Mouse (Mus musculus): ENCODE data around the gene Cnot3.
"Not testable (repeated sequence)": the region's sequence is repeated elsewhere in the genome, so short reads cannot be mapped to it uniquely, and the experiment has no call there.

The Cnot3 gene

DNA sequence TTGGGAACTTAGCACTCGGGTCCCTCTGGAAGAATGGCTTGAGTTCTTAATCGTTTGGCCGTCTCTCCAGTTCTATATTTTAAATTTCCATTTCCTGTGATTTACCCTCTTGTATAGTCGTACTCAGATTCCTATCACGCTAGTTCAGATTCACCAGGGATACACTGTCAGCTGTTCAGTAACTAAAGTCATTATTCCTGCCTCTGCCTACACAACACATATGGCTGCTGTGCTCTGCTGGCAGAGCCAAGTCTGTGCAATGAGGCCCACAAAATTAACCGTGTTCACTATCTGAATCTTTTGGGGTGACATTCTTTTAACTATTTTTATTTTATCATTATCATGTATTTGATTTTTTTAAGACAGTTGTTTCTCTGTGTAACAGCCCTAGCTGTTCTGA lies 53.4 kb downstream of the Cnot3 start:
- no peak for DNase-seq (ENCODE audit: low spot score in 2 of 2)

DNA sequence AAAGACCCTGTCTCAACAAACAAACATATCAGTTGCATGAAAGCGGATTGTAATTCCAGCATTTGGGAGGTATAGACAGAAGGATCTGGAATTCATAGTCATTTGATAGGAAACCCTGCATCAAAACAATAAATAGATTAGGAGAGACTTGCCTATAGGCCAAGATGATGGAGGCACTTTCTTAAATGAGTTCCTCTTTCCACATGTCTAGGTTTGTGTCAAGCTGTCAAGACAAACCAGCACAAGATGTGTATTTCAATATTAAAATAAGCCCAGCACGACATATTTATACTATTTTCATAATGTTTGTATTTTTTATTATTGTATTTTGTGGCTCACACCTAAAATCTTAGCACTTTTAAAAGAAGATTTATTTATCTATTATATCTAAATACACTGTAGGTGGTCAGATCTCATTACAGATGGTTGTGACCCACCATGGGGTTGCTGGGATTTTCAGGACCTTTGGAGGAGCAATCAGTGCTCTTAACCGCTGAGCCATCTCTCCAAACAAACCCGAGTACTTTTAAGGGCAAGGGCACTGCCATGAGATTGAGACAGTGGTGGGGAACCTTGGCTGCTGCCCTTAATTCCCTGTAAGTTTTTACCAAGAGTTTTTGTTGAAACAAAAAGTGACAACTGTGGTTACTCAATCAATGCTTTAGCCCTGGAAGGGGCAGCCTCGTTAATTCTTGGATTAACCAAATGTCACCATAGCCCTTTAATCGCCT lies 58.2 kb downstream of the Cnot3 start:
- no peak for DNase-seq (ENCODE audit: low spot score in 2 of 2)

DNA sequence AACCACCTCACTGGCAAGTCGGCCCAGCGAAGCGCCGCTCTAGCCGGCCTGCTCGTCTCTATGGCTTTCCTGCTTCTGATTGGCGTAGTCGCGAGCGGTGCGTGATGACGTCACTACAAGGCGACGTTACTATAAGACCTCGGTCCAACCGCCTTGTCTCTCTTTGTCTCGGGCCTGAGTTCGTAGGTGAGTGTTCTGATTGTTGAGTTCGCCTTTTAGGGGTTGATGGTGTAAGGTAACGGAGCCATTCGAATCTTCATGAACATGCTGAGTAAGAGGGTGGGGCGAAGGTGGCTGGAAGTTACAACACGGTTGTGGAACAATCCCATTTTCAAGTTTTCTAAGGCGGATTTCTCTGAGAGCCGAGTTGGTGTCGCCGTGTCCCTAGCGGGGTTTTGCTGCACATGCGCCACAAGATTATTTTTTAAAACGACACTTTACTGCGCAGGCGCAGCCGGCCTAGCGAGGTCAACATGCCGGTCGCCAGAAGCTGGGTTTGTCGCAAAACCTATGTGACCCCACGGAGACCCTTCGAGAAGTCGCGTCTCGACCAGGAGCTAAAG lies 58.9 kb downstream of the Cnot3 start, which contains the start of gene Rps9:
Gene Rps9, plus strand, starts transcription at position 115 of the 563 bp plus-strand sequence.
- peak; percentile 92 to 95 for DNase-seq (ENCODE audit: low spot score in 2 of 2)

DNA sequence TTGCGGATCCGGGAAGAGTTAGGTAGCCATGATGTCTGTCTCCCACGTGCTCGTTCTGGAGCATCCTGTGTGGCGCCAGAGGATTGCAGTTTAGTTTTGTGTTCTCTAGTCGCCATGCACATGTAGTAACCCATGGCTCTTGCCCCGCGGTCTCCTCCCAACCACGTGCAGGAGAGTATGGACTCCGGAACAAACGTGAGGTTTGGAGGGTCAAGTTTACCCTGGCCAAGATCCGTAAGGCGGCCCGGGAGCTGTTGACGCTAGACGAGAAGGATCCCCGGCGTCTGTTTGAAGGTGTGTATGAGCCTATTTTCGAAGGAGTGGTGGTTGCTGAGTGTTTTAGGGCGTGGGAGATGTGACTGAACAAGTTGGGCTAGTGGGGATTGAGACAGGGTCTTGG lies 59.4 kb downstream of the Cnot3 start:
- no peak for DNase-seq (ENCODE audit: low spot score in 2 of 2)

DNA sequence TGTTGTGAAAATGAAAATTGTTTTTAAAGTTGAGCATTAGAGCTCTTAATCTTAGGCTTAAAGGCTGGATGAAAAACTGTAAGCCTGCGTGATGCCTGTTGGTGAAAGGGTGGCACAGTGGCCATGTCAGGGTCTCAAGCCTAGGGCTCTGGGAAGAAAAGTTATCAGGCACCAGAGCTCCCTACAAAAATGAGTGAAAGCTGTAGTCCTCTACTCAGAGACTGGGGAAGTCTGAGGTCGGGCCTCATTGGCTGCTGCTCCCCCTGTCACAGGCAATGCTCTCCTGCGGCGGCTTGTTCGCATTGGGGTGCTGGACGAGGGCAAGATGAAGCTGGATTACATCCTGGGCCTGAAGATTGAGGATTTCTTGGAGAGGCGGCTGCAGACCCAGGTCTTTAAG lies 60.4 kb downstream of the Cnot3 start:
- DNase-seq (ENCODE audit: low spot score in 2 of 2) = not testable (repeated sequence)

DNA sequence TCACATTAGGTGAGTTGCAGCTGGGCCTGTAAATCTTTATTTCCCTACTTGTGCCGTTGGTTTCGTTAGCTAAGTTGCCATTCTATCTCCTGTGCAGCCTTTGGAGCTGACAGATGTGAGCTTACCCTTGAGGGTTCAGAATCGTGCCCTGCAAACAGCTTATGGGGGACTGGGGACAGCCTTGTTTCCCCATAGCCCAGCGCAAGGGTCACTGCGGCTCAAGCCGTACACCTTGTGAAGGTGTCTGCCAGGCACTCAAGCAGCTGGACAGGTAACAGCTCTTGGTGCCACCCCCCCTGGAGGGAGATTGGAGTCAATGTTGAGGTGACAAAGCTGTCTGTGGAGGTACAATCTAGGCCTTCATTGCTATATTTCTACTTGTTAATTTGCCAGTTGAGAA lies 60.8 kb downstream of the Cnot3 start:
- DNase-seq (ENCODE audit: low spot score in 2 of 2) = no peak

DNA sequence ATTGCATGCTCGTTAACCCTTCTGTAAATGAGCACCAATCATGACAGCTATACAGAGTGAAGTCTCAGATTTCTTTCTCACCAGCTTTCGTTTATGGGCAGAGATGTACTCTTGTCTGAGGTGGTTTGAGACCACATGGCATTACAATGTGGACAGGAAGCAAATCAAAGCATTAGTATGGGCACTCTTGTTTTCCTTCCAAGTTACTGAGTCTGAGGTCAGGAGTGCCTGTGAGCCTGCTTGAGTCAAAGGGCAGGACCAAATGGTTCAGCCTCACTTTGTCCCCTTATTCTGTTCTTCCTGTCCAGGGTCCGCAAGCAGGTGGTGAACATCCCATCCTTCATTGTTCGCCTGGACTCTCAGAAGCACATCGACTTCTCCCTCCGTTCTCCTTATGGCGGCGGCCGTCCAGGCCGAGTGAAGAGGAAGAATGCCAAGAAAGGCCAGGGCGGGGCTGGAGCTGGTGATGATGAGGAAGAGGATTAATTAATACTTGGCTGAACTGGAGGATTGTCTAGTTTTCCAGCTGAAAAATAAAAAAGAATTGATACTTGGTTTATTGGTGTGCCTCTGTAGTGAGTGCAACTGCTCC lies 61.4 kb downstream of the Cnot3 start:
- DNase-seq (ENCODE audit: low spot score in 2 of 2) = no peak

DNA sequence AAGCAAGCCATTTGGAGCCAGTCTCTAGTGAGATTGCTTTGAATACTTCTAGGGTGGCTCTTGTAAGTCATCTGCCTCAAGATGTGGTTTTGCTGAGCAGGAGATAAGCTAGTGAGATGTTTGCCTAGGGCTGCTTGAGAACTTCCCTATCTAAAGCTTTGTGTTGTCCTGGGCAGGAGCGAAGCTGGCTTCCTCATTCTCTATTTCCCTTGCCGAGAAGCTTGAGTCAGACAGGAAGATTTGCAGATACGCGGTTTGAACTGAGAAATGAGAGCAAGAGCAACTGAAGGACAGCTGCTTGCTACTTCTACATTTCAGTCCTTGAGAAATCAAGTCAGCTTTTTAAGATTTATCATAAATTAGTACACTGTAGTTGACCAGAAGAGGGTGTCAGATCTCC lies 62.0 kb downstream of the Cnot3 start:
- DNase-seq (ENCODE audit: low spot score in 2 of 2) = no peak

DNA sequence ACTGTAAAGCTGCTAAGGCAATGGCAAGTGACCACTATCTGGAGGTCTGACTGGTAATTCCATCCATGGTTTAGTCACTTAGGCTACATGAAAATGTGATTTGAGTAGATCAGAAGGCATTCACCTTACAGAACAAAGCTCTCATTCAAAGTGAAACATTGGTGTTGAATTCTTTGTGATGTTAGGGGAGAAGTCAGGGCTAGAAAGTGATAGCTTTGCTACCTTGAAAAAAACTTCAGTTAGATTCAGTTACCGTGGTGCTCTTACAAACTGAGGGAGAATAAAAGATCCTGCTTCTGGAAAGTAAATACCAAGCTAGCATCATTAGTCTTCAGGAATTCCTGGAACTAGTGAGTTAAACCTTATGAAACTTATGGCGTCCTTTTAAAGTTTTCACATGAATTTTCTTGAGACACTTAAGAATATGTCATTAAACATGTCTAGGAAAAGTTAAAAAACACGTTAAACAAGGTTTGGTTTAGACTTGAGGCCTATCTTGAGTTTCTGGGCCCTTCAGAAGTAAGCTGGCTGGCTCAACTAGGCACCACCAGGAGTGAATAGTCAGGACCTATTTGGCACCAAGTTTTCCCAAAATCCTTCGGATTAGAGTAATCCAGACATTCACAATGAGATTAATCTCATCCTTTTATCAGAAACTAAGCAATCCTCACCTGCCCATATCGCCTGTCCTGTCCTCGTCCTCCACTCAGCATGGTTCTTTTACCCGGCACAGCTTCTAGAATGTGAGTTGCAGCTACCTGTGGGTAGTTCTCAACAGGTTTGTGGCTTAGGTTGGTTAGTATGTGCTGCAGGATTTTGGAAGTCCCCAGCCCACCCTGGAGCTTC lies 62.7 kb downstream of the Cnot3 start:
- no peak for DNase-seq (ENCODE audit: low spot score in 2 of 2)

DNA sequence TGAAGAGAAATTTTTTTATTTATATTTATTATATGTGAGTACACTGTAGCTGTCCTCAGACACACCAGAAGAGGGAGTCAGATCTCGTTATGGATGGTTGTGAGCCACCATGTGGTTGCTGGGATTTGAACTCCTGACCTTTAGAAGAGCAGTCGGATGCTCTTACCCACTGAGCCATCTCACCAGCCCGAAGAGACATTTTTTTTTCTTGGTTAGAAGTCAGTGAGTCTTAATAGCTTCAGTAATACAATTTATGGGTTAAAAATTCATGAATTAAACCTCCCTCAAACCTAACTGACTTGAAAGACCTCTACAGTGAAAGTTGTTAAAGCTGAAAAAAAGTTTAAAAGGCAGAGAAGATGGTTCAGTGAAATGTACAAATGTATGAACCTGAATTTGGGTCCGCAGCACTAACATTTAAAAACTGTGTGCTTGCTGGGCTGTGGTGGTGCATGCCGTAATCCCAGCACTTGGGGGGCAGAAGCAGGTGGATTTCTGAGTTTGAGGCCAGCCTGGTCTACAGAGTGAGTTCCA lies 63.4 kb downstream of the Cnot3 start:
- not testable (repeated sequence) for DNase-seq (ENCODE audit: low spot score in 2 of 2)

DNA sequence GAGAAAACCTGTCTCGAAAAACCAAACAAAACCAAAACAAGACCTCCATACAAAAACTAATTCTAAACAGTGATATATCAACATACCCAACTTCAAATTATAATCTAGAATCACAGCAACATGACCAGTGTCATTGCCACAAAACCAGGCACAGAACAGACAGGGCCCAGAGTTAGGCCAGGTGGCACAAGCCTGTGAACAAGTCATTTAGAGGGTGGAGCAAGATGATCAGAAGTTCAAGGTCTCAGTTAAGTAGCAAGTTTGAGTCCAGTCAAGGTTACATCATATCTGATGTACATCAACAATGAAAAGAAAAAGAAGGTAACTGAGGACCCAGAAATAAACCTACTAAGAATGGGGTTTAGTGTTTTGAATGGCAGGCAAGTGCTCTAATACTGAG lies 63.9 kb downstream of the Cnot3 start:
- DNase-seq (ENCODE audit: low spot score in 2 of 2) = no peak

Data from spleen, postnatal 14 days (tissue).